Mouse (Mus musculus): ENCODE data around the gene Kif13a. TPM values are rescaled to one million over a fixed set of nuclear protein-coding genes. Genes with fewer than 3 reads are reported as not detected.

The Kif13a gene
- polyA plus RNA-seq, 1 experiment from 2014 or later, result 13.0 TPM

- no peaks in the 10 kb centered on the region for H3K36me3 ChIP-seq
- WGBS, result 76% methylated on average over 2 of the region's 2 CpGs
- H3K9me3 ChIP-seq, result no peaks in the 10 kb centered on the region
- peaks cover 14% of the 10 kb centered on the region for H3K4me1 ChIP-seq (replicated peaks)
- H3K9ac ChIP-seq, result no peak overlapping the region
- no peak for ATAC-seq (ENCODE audit: low FRiP score, low read depth)
- no peak overlapping the region for H3K27ac ChIP-seq (replicated peaks)
- no peak overlapping the region for H3K4me3 ChIP-seq
- no peak overlapping the region for H3K4me2 ChIP-seq
- 0 out of 2 replicates have a peak, but pooled peaks cover 3% of the 10 kb centered on the region for H3K27me3 ChIP-seq
Measured at GRCm38 (mm10) chr13:46729998-46730397, 199.7 kb downstream of the Kif13a start.

- peaks cover 23% of the 10 kb centered on the region for H3K4me1 ChIP-seq (replicated peaks)
- peak overlapping the region; percentile 47 for H3K9ac ChIP-seq
- 0 out of 2 replicates have a peak, but pooled peaks have one; percentile 4 for ATAC-seq (ENCODE audit: low FRiP score, low read depth)
- 30% methylated on average over 5 of the region's 5 CpGs for WGBS
- H3K27me3 ChIP-seq, result no peaks in the 10 kb centered on the region
- no peaks in the 10 kb centered on the region for H3K9me3 ChIP-seq
- peak overlapping the region; percentile 85 for H3K4me3 ChIP-seq
- H3K27ac ChIP-seq (replicated peaks), result peak overlapping the region; percentile 89
- no peaks in the 10 kb centered on the region for H3K36me3 ChIP-seq
- H3K4me2 ChIP-seq, result peak overlapping the region; percentile 91
Measured at GRCm38 (mm10) chr13:46728411-46728810, 201.3 kb downstream of the Kif13a start.

DNA sequence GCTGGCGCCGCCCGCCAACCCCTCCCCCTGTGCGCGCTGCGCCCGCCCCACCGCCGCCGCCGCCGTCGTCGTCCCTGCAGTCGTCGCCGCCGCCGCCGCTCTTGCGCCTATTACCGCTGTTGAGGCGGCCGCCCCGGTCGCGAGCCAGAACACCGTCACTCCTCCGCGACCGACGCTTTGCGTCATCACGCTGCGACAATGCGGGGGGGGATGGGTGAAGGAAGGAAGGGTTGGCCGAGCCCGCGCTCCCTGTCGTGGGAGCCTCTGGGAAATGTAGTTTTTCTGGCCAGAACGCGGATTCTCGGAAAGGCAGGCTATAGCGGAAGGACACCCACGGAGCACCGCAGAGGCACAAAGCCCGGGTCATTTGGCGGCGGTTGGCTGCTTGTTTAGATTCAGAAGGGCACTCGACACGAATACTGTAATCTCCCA is 201.8 kb downstream of the Kif13a start, which contains the start of gene Nup153:
Gene Nup153 (minus strand): TSS at position 104 of the 432 bp plus-strand sequence.
- Histone ChIP-seq H3K36me3 (no peaks in the 10 kb centered on the region), H3K9me3 (no peaks in the 10 kb centered on the region), H3K9ac (peak within 1 kb of the TSS; percentile 75), H3K4me3 (peak within 1 kb of the TSS; percentile 85), H3K4me2 (peak within 1 kb of the TSS; percentile 91), H3K27me3 (no peaks in the 10 kb centered on the region), H3K4me1 (replicated peaks) (peaks cover 23% of the 10 kb centered on the region), H3K27ac (replicated peaks) (peak within 1 kb of the TSS; percentile 89)
- under 1% methylated on average over 46 of the region's 51 CpGs for WGBS
- peak; percentile 95 for ATAC-seq (ENCODE audit: low FRiP score, low read depth)

DNA sequence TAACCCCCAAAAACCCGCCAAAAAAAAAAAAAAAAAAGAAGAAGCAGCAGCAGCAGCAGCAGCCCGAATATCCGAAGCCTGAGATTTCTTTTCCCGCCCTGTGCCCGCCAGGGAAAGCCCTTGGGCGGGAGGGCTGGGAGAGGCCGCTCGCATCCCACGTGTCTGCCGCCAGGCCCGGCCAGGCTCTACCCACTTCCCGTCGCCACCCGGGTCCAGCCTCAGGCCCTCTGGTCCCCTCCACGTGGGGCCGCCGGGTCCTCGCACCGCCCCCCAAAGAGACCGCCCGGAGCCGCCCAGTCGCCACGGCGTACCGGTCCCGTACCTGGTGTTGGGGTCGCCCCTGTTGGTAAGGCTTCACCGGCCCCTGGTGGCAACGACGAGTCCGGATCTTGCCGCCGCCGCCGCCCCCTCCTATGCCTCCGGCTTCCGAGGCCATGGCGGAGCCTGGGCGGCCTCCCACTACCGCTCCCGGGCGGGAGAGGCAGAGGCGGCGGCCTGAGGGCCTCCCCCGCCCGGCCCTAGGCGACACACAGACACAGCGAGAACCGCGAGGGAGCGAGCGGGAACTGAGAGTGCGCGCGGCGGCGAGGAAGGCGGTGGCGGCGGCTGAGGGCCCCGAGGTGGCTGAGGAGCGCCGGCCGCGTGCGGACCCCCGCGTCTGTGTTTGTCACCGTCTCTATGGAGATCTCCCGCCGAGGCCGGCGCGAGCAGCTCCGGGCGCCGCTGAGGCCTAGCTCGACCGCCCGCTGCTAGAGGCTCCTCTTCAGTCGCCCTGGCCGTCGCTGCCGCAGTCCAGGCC is 202.4 kb downstream of the Kif13a start:
- Histone ChIP-seq H3K9me3 (no peaks in the 10 kb centered on the region), H3K27ac (replicated peaks) (peak overlapping the region; percentile 89), H3K9ac (peak overlapping the region; percentile 75), H3K4me2 (peak overlapping the region; percentile 91), H3K4me1 (replicated peaks) (peaks cover 23% of the 10 kb centered on the region), H3K36me3 (no peaks in the 10 kb centered on the region), H3K4me3 (peak overlapping the region; percentile 85), H3K27me3 (no peaks in the 10 kb centered on the region)
- under 1% methylated on average over 68 of the region's 85 CpGs for WGBS
- peak; percentile 86 for ATAC-seq (ENCODE audit: low FRiP score, low read depth)

DNA sequence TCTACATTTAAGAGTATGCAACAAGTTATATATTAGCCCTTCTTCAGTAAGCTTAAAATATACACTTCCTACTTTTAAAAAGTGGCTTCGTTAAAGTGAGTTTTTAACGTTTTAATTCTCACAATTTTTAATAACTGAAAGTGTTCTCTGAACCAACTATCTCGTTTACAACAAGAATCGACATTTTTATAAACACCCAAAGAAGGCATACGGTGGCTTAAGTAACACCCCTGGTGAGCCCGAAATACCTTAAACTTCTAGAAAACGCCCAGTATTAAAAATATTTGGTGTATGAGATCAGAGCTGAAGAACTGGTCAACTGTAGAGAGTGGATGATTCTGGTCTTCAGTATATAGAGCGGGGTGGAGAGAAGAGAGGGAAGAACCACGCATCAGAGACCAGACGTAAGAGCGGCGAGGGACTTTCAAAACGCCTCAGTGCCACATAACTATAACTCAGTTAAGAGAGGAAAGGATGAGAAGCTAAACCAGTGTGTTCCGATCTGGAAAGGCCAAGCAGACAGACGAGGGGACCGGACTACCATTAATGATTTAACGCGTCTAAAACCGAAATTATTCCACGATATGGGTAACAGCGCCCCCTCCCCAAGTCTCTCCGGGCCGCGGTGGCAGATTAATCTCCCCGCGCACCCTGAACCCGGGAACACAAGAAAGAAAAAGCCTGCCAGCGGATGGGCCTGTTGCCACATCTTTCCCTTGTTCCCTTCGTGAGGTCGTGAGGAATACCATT is 203.2 kb downstream of the Kif13a start:
- H3K4me2 ChIP-seq, result peak overlapping the region; percentile 91
- no peaks in the 10 kb centered on the region for H3K36me3 ChIP-seq
- peaks cover 23% of the 10 kb centered on the region for H3K4me1 ChIP-seq (replicated peaks)
- WGBS, result 1% methylated on average over 30 of the region's 30 CpGs
- peak overlapping the region; percentile 75 for H3K9ac ChIP-seq
- no peak for ATAC-seq (ENCODE audit: low FRiP score, low read depth)
- no peaks in the 10 kb centered on the region for H3K9me3 ChIP-seq
- no peaks in the 10 kb centered on the region for H3K27me3 ChIP-seq
- H3K4me3 ChIP-seq, result peak overlapping the region; percentile 85
- peak overlapping the region; percentile 89 for H3K27ac ChIP-seq (replicated peaks)

GRCm38 (mm10) chr13:46725227-46725626 is 204.4 kb downstream of the Kif13a start:
- Histone ChIP-seq H3K36me3 (no peaks in the 10 kb centered on the region), H3K9ac (no peak overlapping the region), H3K27ac (replicated peaks) (no peak overlapping the region), H3K4me1 (replicated peaks) (peaks cover 23% of the 10 kb centered on the region), H3K4me2 (peak overlapping the region; percentile 25), H3K27me3 (no peaks in the 10 kb centered on the region), H3K9me3 (no peaks in the 10 kb centered on the region), H3K4me3 (no peak overlapping the region)
- WGBS, result 31% methylated on average over 2 of the region's 2 CpGs
- ATAC-seq (ENCODE audit: low FRiP score, low read depth), result no peak

- no peak for ATAC-seq (ENCODE audit: low FRiP score, low read depth)
- Histone ChIP-seq H3K27me3 (no peaks in the 10 kb centered on the region), H3K27ac (replicated peaks) (no peak overlapping the region), H3K9me3 (no peaks in the 10 kb centered on the region), H3K4me1 (replicated peaks) (peaks cover 23% of the 10 kb centered on the region), H3K4me3 (no peak overlapping the region), H3K36me3 (no peaks in the 10 kb centered on the region), H3K4me2 (no peak overlapping the region), H3K9ac (no peak overlapping the region)
Measured at GRCm38 (mm10) chr13:46724371-46724770, 205.3 kb downstream of the Kif13a start.

DNA sequence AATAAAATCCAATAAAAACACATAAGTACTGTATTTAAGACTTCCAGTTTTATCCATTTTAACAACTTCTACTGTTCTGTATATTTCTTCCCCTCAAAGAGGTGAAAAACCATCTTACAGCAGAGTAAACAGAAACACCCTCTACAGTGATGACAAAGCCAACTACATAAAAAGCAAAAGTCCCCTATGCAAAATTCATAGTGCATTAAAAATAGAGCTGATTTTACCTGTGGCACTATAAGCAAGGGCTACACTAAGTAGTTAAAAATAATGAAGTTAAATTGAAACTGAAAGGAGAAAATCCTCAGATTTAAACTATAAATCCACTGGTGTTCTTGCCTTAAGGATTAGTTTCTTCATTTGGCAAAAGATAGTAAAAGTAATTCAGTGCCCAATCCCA is 208.7 kb downstream of the Kif13a start:
- H3K4me2 ChIP-seq, result no peak overlapping the region
- no peak for ATAC-seq (ENCODE audit: low FRiP score, low read depth)
- H3K9me3 ChIP-seq, result no peaks in the 10 kb centered on the region
- H3K27ac ChIP-seq (replicated peaks), result no peak overlapping the region
- H3K4me3 ChIP-seq, result no peak overlapping the region
- no peaks in the 10 kb centered on the region for H3K36me3 ChIP-seq
- H3K4me1 ChIP-seq (replicated peaks), result peaks cover 21% of the 10 kb centered on the region
- no peaks in the 10 kb centered on the region for H3K27me3 ChIP-seq
- H3K9ac ChIP-seq, result no peak overlapping the region

DNA sequence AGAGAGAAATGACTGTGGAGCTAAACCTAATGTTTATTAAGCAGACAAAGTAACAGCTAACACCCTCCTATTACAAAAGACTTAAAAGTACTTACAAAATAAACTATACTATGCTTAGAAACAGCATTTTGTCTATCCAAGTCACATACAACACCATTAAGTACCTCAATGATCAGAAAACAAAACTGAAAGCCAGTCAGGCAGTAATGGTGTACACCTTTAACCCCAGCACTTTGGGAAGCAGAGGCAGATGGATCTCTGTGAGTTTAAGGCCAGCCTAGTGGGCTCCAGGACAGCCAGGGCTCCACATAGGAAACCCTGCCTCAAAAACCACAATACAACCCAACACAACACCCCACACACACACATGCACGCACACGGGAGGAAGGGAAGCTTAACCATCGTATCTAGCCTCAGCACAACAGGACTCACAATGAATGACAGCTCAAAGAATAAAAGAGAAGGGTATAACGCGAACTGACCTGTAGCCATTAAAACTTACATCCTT is 210.7 kb downstream of the Kif13a start:
- ATAC-seq (ENCODE audit: low FRiP score, low read depth), result no peak
- no peaks in the 10 kb centered on the region for H3K9me3 ChIP-seq
- peaks cover 3% of the 10 kb centered on the region; the same call in 1 of the 2 replicates for H3K4me1 ChIP-seq (replicated peaks)
- no peak overlapping the region for H3K9ac ChIP-seq
- no peak overlapping the region for H3K4me3 ChIP-seq
- H3K36me3 ChIP-seq, result no peaks in the 10 kb centered on the region
- WGBS, result 85% methylated on average over 5 of the region's 5 CpGs
- H3K27ac ChIP-seq (replicated peaks), result no peak overlapping the region
- no peak overlapping the region for H3K4me2 ChIP-seq
- no peaks in the 10 kb centered on the region for H3K27me3 ChIP-seq

DNA sequence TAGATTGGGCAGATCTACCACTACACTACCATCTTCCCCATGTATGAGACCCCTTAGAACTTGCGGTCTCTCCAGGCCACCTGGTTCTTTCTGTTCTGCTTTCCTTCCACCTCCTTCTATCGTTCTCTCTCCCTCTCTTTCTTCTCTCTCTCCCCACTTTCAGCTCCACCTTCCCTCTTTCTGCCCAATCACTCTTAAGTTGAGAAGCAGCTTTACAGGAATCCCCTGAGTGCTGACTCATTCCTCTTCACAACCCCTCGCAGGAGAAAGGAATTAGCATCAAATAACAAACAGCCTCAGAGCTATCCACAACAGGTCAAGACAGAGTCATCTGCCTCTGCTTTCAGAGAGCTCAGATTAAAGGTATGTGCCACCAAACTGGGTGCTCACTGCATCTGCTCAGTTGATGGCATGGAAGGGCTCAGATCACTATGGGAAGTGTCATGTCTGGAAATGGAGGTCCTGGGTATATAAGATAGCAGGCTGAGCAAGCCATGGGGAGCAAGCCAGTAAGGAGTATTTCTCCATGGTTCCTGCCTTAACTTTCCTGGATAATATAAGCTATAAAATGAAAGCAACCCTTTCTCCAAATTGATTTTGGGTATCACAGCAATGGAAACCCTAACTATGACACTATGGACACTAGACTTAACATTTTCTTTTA is 213.6 kb downstream of the Kif13a start:
- Histone ChIP-seq H3K27ac (replicated peaks) (no peak overlapping the region), H3K4me1 (replicated peaks) (peaks cover 3% of the 10 kb centered on the region; the same call in 1 of the 2 replicates), H3K9me3 (no peaks in the 10 kb centered on the region), H3K4me2 (no peak overlapping the region), H3K9ac (no peak overlapping the region), H3K27me3 (no peaks in the 10 kb centered on the region), H3K36me3 (peaks cover 19% of the 10 kb centered on the region), H3K4me3 (no peak overlapping the region)
- no peak for ATAC-seq (ENCODE audit: low FRiP score, low read depth)
- WGBS, result 77% methylated on average over 3 of the region's 3 CpGs

DNA sequence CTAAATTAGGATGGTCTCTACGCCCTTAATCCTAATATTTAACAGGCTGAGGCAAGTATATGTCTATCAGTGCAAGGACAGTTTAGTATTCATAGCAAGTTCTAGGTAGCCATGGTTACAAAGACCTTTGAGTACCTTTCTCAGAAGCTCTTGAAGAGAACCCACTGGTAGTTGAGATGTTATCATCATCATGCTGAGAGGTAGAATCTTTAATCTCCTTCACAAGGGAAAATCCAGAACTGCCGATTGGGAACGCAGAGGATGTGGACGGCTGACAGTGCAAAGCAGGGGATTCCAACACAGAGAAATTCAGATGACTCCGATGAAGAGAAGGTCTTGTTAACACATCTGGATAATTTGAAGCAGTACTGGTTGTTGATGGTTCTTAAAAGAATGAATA is 216.2 kb downstream of the Kif13a start:
- Histone ChIP-seq H3K4me3 (no peak overlapping the region), H3K9ac (no peak overlapping the region), H3K4me1 (replicated peaks) (no peaks in the 10 kb centered on the region), H3K27ac (replicated peaks) (no peak overlapping the region), H3K9me3 (no peaks in the 10 kb centered on the region), H3K4me2 (no peak overlapping the region), H3K36me3 (peaks cover 35% of the 10 kb centered on the region), H3K27me3 (no peaks in the 10 kb centered on the region)
- ATAC-seq (ENCODE audit: low FRiP score, low read depth), result no peak
- WGBS, result 91% methylated on average over 5 of the region's 5 CpGs
